ENCODE assay signal across 24 mouse cellular contexts in the genomic region with DNA sequence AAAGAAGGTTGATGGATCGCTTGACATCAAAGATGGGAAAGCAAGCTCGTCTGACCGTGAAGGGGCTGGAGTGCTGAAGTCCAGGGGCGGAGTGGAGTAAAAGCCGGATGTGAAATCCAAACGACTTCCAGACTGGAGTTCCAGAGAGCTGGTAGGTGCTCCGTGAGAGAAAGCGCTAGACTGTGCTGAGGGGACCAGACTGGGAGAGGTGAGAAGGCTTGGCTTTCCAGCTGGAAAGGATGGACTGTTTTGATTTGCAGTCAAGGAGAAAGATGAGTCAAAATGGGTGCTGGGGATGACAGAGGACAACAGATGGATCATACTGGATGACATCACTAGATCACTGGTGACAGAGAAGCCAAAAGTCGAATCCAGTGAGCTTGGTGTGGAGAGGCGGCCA. TPM values are rescaled to one million over a fixed set of nuclear protein-coding genes. Genes with fewer than 3 reads are reported as not detected.
DNase-seq lines count a peak whose midpoint lies in the region; TF ChIP-seq lines count a peak whose summit lies in the region.
"Had no signal": no experiment of that assay in that cellular context is flagged by ENCODE, and none has a peak within 500 bp of the region (broad histone marks: within the 10 kb centered on the region; RNA-seq: fewer than 3 reads in every experiment).

No protein-coding gene starts in this region.

- H3K4me1 ChIP-seq in cerebellum, adult 2 months (ENCODE audit: control insufficient read depth, insufficient read depth, low read length) = peaks cover 29% of the 10 kb centered on the region
- H3K4me1 ChIP-seq: forebrain, embryonic 13.5 days; forebrain, embryonic 15.5 days had no signal

- intact Hi-C loops in heart, postnatal 25 days (cut with DNase I) = no loop called here
- intact Hi-C loops in left cerebral cortex, adult 2 months (cut with DNase I) = loop anchor here (5.0 kb wide), 1 partner anchor 47 kb away; no protein-coding TSS in a partner anchor
- intact Hi-C loops in left cerebral cortex, postnatal 36 days (cut with DNase I) = loop anchor here (5.0 kb wide), 2 partner anchors 47 to 67 kb away; no protein-coding TSS in a partner anchor

- H3K27ac ChIP-seq in cerebellum, adult 2 months (ENCODE audit: insufficient read depth, low read length) = 0 out of 2 replicates have a peak overlapping the region, but pooled peaks have one; percentile 68
- H3K27ac ChIP-seq in left cerebral cortex, adult 2 months = peak overlapping the region; percentile 71; the same call in 1 of the 2 replicates
- H3K27ac ChIP-seq: embryonic facial prominence, embryonic 13.5 days; embryonic facial prominence, embryonic 15.5 days; forebrain, embryonic 10.5 days; forebrain, embryonic 13.5 days; forebrain, embryonic 15.5 days had no signal

- TF ChIP-seq POLR2A in cerebellum, adult 2 months (IDR thresholded peaks at IDR 0.05; ENCODE audit: borderline replicate concordance, insufficient read depth, low read length) = no peak

- no peaks in the 10 kb centered on the region for H3K27me3 ChIP-seq in cerebellum, adult 2 months (ENCODE audit: control insufficient read depth, insufficient read depth, low read length)
- H3K27me3 ChIP-seq: CH12.LX; embryonic facial prominence, embryonic 13.5 days; embryonic facial prominence, embryonic 15.5 days; forebrain, embryonic 13.5 days; forebrain, embryonic 15.5 days; Patski had no signal

- no peak for TF ChIP-seq CTCF in cerebellum, adult 2 months (IDR thresholded peaks at IDR 0.05; ENCODE audit: borderline replicate concordance, insufficient read depth, low read depth, low read length)
- TF ChIP-seq CTCF in left cerebral cortex, adult 2 months (IDR thresholded peaks at IDR 0.05) = no peak

- 78% methylated on average over 10 of the region's 10 CpGs for WGBS in cerebellum, adult 2 months

- no peak overlapping the region for H3K4me3 ChIP-seq in cerebellum, adult 2 months (replicated peaks; ENCODE audit: insufficient read depth, low read depth, low read length)
- H3K4me3 ChIP-seq in left cerebral cortex, adult 2 months = no peak overlapping the region
- H3K4me3 ChIP-seq: embryonic facial prominence, embryonic 13.5 days; embryonic facial prominence, embryonic 15.5 days; erythroblast, embryonic 14.5 days; forebrain, embryonic 10.5 days; forebrain, embryonic 13.5 days; forebrain, embryonic 15.5 days had no signal

- DNase-seq in cerebellum, adult 2 months = peak in 1 of 2 experiments; percentile 38
- no peak for DNase-seq in cerebellum, adult 11-12 months
- peak; percentile 63 for DNase-seq in heart, adult 11 months
- DNase-seq in heart, postnatal 25 days (ENCODE audit: low spot score) = no peak
- peak; percentile 9 for DNase-seq in kidney, adult 9 months
- DNase-seq in kidney, postnatal 25 days = no peak
- no peak for DNase-seq in left cerebral cortex, adult 2 months (ENCODE audit: extremely low spot score in 1 of 2, low spot score in 2 of 2)
- no peak for DNase-seq in left cerebral cortex, postnatal 36 days (ENCODE audit: low spot score in 2 of 2)
- DNase-seq: adrenal gland, adult 8-10 months; adrenal gland, postnatal 14 days; adrenal gland, postnatal 36 days; B cell, adult 2 months; cerebellum, adult 8-10 months; cerebellum, postnatal 10 days; embryo, embryonic 11 days; forebrain, postnatal 0 days had no signal

RNA-seq across cellular contexts. Expression of gene D630045J12Rik, which starts 58.5 kb away (rescaled TPM):
- 15.9 TPM in 2 replicates for polyA plus RNA-seq in cerebellum, adult 2 months (2012; rRNA removed)
- total RNA-seq in heart, postnatal 25 days (2021) = 1 to 10 TPM; 1.2 to 1.7 TPM
- total RNA-seq in left cerebral cortex, adult 2 months (2021) = 10 to 100 TPM; 46.0 to 49.9 TPM
- total RNA-seq in left cerebral cortex, postnatal 36 days (2021) = 10 to 100 TPM; 34.7 to 48.6 TPM

Comparison
In these comparisons a context has a peak if more than half of its experiments do, and no peak if none do; other contexts are left out.
1. DNase-seq: peak in heart, adult 11 months (single experiment) and kidney, adult 9 months (single experiment); none in cerebellum, adult 11-12 months (single experiment), heart, postnatal 25 days (single experiment), kidney, postnatal 25 days (0 of 2), left cerebral cortex, adult 2 months (0 of 2) and left cerebral cortex, postnatal 36 days (0 of 2).
2. RNA of gene D630045J12Rik, which starts 58.5 kb away (total RNA-seq): 46.0 to 49.9 TPM in left cerebral cortex, adult 2 months and 34.7 to 48.6 TPM in left cerebral cortex, postnatal 36 days; 1.2 to 1.7 TPM in heart, postnatal 25 days; every median in the first group is over 10 times any median in the second.